Mouse (Mus musculus): ENCODE results near the gene Glyr1. TPM values are rescaled to one million over a fixed set of nuclear protein-coding genes. Genes with fewer than 3 reads are reported as not detected.

Glyr1 gene
- total and polyA plus RNA-seq, 2 experiments from 2014 or later, result 157 to 180 TPM

DNA sequence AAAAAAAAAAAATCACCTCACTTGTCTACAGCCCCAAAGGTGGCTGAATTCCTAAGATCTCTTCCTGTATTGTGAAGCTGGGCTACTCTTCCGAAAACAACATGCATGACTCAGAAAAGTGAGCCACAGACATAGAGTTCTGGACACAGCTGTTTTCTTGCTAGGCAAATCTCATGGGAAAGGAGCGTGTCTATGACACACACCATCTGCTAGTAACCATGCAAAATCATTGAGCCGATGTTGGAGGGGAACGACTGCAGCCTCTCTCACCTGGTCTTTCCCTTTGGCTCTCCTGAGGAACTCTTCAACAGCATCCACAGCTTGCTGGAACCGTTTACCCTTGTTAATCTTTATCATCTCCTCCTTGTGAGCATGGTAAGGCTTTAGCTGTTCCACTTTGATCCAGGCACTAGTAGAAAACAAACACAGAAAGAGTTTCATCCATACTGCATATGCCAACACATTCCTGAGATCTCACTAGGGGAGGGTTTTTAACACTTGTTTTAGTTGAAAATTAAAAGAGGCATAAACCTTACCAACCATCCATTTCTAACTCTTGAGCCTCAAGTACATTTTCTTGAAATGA lies 12.9 kb downstream of the Glyr1 start:
- WGBS, result 93% methylated on average over 5 of the region's 5 CpGs
- Histone ChIP-seq H3K4me2 (ENCODE audit: low read depth) (no peak overlapping the region), H3K36me3 (ENCODE audit: insufficient read depth) (peaks cover 89% of the 10 kb centered on the region), H3K4me3 (ENCODE audit: low read depth, low read length) (no peak overlapping the region), H3K27me3 (ENCODE audit: insufficient read depth, low read length) (no peaks in the 10 kb centered on the region), H3K27ac (ENCODE audit: low read depth, low read length) (no peak overlapping the region), H3K4me1 (ENCODE audit: insufficient read depth) (no peaks in the 10 kb centered on the region), H3K9ac (no peak overlapping the region), H3K9me3 (ENCODE audit: low read length) (no peaks in the 10 kb centered on the region)
- no peak for ATAC-seq
- DNase-seq, result no peak
- no peak for TF ChIP-seq CTCF (IDR thresholded peaks at IDR 0.05; ENCODE audit: low read depth)

DNA sequence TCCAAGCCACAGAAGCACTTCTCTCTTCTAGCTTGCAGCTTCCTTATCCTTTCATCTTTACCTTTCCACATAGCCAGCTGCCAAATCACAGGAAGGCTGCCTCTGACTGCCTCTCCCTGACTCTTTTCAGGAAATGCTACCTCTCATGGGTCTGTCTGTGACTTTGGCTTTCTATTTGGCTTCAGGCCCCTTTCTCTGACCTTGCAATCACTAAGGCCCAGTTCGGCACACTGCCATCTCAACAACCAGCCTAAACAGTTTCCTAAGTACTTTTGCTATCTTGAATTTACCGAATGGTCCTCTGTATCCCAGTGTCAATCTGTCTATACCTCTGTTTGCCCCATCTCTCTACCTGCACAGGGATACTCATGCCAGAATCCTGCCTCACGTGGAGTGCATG lies 14.1 kb downstream of the Glyr1 start:
- Histone ChIP-seq H3K36me3 (ENCODE audit: insufficient read depth) (peaks cover 87% of the 10 kb centered on the region), H3K27me3 (ENCODE audit: insufficient read depth, low read length) (no peaks in the 10 kb centered on the region), H3K9me3 (ENCODE audit: low read length) (no peaks in the 10 kb centered on the region), H3K4me2 (ENCODE audit: low read depth) (no peak overlapping the region), H3K9ac (no peak overlapping the region), H3K4me1 (ENCODE audit: insufficient read depth) (no peaks in the 10 kb centered on the region), H3K27ac (ENCODE audit: low read depth, low read length) (no peak overlapping the region), H3K4me3 (ENCODE audit: low read depth, low read length) (no peak overlapping the region)
- 98% methylated on average over 3 of the region's 3 CpGs for WGBS
- no peak for TF ChIP-seq CTCF (IDR thresholded peaks at IDR 0.05; ENCODE audit: low read depth)
- no peak for ATAC-seq
- no peak for DNase-seq

DNA sequence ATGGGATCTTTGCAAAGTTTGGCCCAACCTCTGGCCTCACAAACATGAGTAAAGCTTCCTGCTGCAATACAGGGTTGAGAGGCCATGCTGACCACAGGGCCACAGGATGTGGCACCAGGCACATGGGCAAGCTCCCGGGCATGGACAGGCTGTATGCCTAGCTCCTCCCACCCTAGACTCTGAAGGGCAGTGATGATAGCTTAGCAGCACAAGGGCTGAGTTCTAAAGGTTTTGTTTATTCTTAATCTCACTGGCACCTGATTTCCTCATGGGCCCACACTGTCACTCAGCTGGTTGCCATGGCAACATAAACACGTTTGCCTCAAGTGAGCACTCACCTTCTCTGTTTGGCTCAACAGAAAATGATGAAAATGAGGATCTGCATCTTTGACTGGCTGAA lies 19.8 kb downstream of the Glyr1 start:
- Histone ChIP-seq H3K4me3 (ENCODE audit: low read depth, low read length) (no peak overlapping the region), H3K27ac (ENCODE audit: low read depth, low read length) (no peak overlapping the region), H3K9me3 (ENCODE audit: low read length) (no peaks in the 10 kb centered on the region), H3K27me3 (ENCODE audit: insufficient read depth, low read length) (no peaks in the 10 kb centered on the region), H3K4me1 (ENCODE audit: insufficient read depth) (no peaks in the 10 kb centered on the region), H3K36me3 (ENCODE audit: insufficient read depth) (peaks cover 92% of the 10 kb centered on the region), H3K4me2 (ENCODE audit: low read depth) (no peak overlapping the region), H3K9ac (no peak overlapping the region)
- ATAC-seq, result no peak
- WGBS, result 56% methylated on average over 2 of the region's 2 CpGs
- DNase-seq, result no peak
- TF ChIP-seq CTCF (IDR thresholded peaks at IDR 0.05; ENCODE audit: low read depth), result no peak

DNA sequence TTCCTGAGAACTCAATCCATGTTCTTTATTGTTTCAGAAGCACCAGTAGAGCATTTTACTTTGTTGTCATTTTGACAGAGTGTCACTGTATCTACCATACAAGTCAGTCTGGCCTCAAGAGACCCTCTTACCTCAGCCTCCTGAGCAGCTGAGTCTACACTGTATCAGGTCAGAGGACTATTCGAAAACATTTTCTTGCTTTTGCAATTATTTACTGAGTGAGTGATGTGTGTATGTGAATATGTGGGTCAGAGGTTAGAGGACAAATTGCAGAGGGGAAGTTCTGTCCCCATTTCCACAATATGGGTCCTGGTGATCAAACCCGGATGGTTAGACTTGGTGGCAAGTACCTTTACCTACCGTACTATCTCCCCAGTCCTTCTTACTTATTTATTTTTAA lies 25.6 kb downstream of the Glyr1 start:
- TF ChIP-seq CTCF (IDR thresholded peaks at IDR 0.05; ENCODE audit: low read depth), result no peak
- H3K27me3 ChIP-seq (ENCODE audit: insufficient read depth, low read length), result no peaks in the 10 kb centered on the region
- WGBS, result 94% methylated on average over 3 of the region's 3 CpGs

DNA sequence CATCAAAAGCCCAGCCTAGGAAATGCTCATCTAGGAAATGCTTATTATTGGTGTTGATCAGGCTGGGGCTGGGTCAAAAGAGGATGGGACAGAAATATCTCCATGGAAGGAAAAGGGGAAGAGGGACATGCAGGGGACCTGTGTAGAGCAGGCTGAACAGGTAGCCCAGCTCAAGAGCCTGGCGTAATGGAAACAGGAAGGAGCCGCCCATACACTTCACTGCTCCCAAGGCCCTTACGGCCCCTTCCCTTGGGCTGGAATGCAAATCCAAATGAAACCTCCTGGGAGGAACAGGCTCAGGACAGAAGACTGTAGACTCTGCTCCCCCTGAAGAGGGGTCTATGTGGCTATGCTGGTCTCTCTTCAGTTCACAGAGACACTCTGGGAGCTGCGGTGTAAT lies 35.1 kb downstream of the Glyr1 start:
- DNase-seq, result no peak

More for the DNA sequence above, 25.6 kb downstream of the Glyr1 start:
- Histone ChIP-seq H3K4me1 (ENCODE audit: insufficient read depth) (no peaks in the 10 kb centered on the region), H3K4me2 (ENCODE audit: low read depth) (no peak overlapping the region), H3K9ac (no peak overlapping the region), H3K4me3 (ENCODE audit: low read depth, low read length) (no peak overlapping the region), H3K36me3 (ENCODE audit: insufficient read depth) (peaks cover 95% of the 10 kb centered on the region), H3K27ac (ENCODE audit: low read depth, low read length) (no peak overlapping the region), H3K9me3 (ENCODE audit: low read length) (no peaks in the 10 kb centered on the region)
- DNase-seq (no peak), ATAC-seq (no peak)

DNA sequence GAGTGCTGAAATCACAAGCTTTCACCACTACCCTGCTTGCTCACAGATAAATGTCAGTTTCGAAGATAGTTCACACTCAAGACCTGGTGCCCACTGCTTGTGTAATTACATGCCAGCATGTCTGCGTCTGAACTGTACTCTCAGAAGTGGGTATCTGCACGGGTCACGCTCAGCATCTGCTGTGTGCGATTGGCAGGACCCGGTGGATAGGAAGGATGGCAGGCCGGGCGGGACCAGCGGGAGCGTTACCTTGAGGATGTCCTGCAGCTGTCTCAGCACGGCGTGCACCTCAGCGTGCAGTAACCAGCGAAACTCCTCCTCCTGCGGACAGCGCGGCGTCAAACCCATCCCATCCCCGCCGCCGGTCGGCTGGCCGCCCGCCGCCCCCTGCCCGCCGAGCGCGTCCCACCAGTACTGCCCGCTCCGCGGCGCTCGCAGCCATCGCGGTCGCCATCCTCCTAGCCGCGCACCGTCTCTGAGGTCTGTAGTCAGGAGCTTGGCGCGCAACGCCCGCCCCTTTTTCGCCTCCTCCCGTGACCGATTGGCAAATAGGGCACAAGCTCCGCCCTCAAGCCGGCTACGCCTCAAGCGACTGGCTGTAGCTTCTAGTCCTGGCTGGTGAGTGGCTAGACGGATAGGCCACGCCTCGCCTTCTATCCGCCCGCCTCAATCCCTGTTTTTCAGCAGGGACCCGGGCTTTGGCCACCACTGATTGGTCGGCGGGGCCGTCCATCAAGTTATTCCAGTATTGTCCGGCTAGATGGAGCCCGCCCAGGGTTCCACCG lies 36.4 kb downstream of the Glyr1 start, which contains the start of gene Rogdi:
TSS of gene Rogdi (minus strand) at position 500 of the 785 bp plus-strand sequence.
- peak within 1 kb of the TSS; percentile 74 for H3K4me3 ChIP-seq (ENCODE audit: low read depth, low read length)
- peak within 1 kb of the TSS; percentile 85 for H3K27ac ChIP-seq (ENCODE audit: low read depth, low read length)
- H3K27me3 ChIP-seq (ENCODE audit: insufficient read depth, low read length), result no peaks in the 10 kb centered on the region
- H3K9me3 ChIP-seq (ENCODE audit: low read length), result no peaks in the 10 kb centered on the region
- TF ChIP-seq CTCF (IDR thresholded peaks at IDR 0.05; ENCODE audit: low read depth), result peak; percentile 39
- peak; percentile 99 for ATAC-seq
- H3K4me1 ChIP-seq (ENCODE audit: insufficient read depth), result 0 out of 2 replicates have a peak, but pooled peaks cover 4% of the 10 kb centered on the region
- peak within 1 kb of the TSS; percentile 66 for H3K9ac ChIP-seq
- peaks cover 43% of the 10 kb centered on the region for H3K36me3 ChIP-seq (ENCODE audit: insufficient read depth)
- H3K4me2 ChIP-seq (ENCODE audit: low read depth), result peak within 1 kb of the TSS; percentile 71
- DNase-seq, result peak; percentile 99
- 1% methylated on average over 60 of the region's 63 CpGs for WGBS

More for the DNA sequence above, 35.1 kb downstream of the Glyr1 start:
- Histone ChIP-seq H3K27me3 (ENCODE audit: insufficient read depth, low read length) (no peaks in the 10 kb centered on the region), H3K4me1 (ENCODE audit: insufficient read depth) (0 out of 2 replicates have a peak, but pooled peaks cover 4% of the 10 kb centered on the region), H3K4me2 (ENCODE audit: low read depth) (no peak overlapping the region), H3K4me3 (ENCODE audit: low read depth, low read length) (no peak overlapping the region), H3K36me3 (ENCODE audit: insufficient read depth) (peaks cover 54% of the 10 kb centered on the region), H3K27ac (ENCODE audit: low read depth, low read length) (no peak overlapping the region), H3K9me3 (ENCODE audit: low read length) (no peaks in the 10 kb centered on the region), H3K9ac (no peak overlapping the region)
- TF ChIP-seq CTCF (IDR thresholded peaks at IDR 0.05; ENCODE audit: low read depth), result no peak
- WGBS, result 92% methylated on average over 4 of the region's 4 CpGs
- ATAC-seq, result no peak

All from forebrain, postnatal 0 days (tissue).